Mouse (Mus musculus) adrenal gland, postnatal 36 days (tissue): ENCODE results near the gene Adra1d. TPM values are rescaled to one million over a fixed set of nuclear protein-coding genes. Genes with fewer than 3 reads are reported as not detected.

Source experiments
- DNase-seq, 2 experiments: peaks; one replicate each; pipeline ENCODE4 v3.0.0; 2021; ENCODE audit warnings: mixed read lengths in 1 of 2
- total RNA-seq, 2 experiments: library from RNA; stranded (reverse); gene quantifications; 2 replicates each; pipeline ENCODE4 v1.2.3; 2021

Adra1d gene
- total RNA-seq, 2 experiments from 2014 or later, result 20.7 to 26.7 TPM

DNA sequence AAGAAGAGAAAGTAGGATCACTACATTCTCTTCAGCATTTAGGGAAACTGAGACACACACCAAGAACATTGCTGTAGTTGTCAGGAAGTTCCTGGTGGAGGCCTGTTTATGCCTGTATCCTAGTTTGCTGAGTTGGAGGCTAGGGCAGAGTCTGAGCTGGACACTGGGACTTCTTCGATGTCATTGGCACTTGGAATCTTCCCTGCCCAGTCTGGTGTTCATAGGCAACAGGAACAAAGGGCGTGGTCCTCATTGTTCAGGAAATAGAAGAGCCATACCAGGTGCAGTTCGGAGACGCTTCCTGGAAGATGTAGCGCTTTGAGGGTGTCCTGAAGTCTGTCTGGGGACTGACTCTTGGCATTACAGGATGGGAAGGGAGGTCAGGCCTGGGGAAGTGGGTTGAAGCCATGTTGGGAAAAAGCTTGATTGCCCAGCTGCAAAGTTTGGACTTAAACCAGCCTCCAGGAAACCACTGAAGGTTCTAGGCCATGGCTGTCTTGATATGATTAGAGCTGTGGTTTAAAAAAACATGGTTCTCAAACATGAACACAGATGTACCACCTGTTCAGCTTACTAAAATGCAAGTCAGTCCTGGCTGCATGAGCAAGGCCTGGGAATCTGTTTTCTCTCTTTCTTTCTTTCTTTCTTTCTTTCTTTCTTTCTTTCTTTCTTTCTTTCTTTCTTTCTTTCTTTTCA lies 65.8 kb downstream of the Adra1d start:
- DNase-seq, result no peak

Other genes starting within 250 kb of the Adra1d start
- 1 to 10 TPM; 7.1 to 9.4 TPM for gene Rnf24, start 209.4 kb downstream of the Adra1d start, total RNA-seq
- gene Smox, start 70.8 kb downstream of the Adra1d start, total RNA-seq, result 10 to 100 TPM; 28.2 to 30.5 TPM